In the genomic region with DNA sequence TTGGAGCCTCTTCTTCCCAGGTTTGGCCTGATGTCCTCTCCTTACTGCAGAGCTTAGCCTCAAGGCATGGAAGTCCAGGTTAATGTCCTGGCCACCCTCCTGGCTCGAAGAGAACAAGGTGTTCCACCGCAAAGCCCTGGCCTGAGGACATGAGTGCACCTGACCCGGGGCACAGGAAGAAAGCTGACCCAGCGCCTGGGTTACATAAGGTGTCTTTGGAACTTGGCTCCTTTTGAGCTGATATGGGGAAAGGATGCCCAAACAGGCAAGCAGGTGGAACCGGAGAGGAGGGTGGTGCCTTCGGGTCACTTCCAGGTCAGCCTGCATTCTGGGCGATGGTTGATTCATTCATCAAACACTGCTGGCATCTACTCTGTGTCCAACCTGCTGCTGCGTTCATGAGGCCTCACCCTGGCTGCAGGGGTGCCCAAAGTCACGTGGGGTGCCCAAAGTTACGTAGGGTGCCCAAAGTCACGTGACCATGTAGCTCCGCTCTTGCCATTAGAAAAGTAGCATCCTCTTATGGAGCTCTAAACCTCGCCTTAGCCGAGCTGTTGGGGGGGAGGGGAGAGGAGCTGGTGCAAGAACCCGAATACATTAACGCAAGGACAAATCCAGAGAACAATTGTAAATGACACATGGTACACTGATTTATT, we compare ENCODE assay signal across 18 mouse cellular contexts. TPM values are rescaled to one million over a fixed set of nuclear protein-coding genes. Genes with fewer than 3 reads are reported as not detected.
A peak's percentile ranks its signal among the peaks of the same experiment; 100 is the strongest.
DNase-seq lines count a peak whose midpoint lies in the region; ATAC-seq and TF ChIP-seq lines count a peak whose summit lies in the region.
"Had no signal": no experiment of that assay in that cellular context is flagged by ENCODE, and none has a peak within 500 bp of the region (broad histone marks: within the 10 kb centered on the region; RNA-seq: fewer than 3 reads in every experiment).

No protein-coding gene starts in this region.

- no peak for ATAC-seq in midbrain, postnatal 0 days (ENCODE audit: low FRiP score)
- ATAC-seq: forebrain, embryonic 13.5 days had no signal

- peaks cover 37% of the 10 kb centered on the region for H3K4me1 ChIP-seq in midbrain, embryonic 10.5 days
- H3K4me1 ChIP-seq in midbrain, postnatal 0 days (ENCODE audit: insufficient read depth, low read length): no peaks in the 10 kb centered on the region
- H3K4me1 ChIP-seq in cortical plate, adult 2 months (ENCODE audit: control insufficient read depth, insufficient read depth, low read length): peaks cover 11% of the 10 kb centered on the region
- peaks cover 10% of the 10 kb centered on the region for H3K4me1 ChIP-seq in small intestine, adult 2 months (ENCODE audit: control insufficient read depth, insufficient read depth, insufficient read length, low read length)
- H3K4me1 ChIP-seq: limb, embryonic 12.5 days had no signal

- H3K4me2 ChIP-seq in midbrain, postnatal 0 days (ENCODE audit: low read depth, low read length, poor library complexity, severe bottlenecking): no peak overlapping the region
- H3K4me2 ChIP-seq: forebrain, embryonic 13.5 days; heart, embryonic 13.5 days; limb, embryonic 12.5 days; liver, embryonic 13.5 days; lung, embryonic 15.5 days; neural tube, embryonic 12.5 days had no signal

- H3K4me3 ChIP-seq in midbrain, embryonic 10.5 days: no peak overlapping the region
- H3K4me3 ChIP-seq in midbrain, postnatal 0 days (ENCODE audit: low read depth, low read length): no peak overlapping the region
- no peak overlapping the region for H3K4me3 ChIP-seq in cortical plate, adult 2 months (ENCODE audit: insufficient read depth, low read length)
- no peak overlapping the region for H3K4me3 ChIP-seq in small intestine, adult 2 months (ENCODE audit: low read depth, low read length)
- H3K4me3 ChIP-seq: embryonic facial prominence, embryonic 10.5 days; forebrain, embryonic 13.5 days; heart, embryonic 13.5 days; limb, embryonic 12.5 days; liver, embryonic 13.5 days; lung, embryonic 15.5 days; neural tube, embryonic 12.5 days had no signal

- H3K9me3 ChIP-seq in midbrain, embryonic 10.5 days (replicated peaks): no peaks in the 10 kb centered on the region
- H3K9me3 ChIP-seq in midbrain, postnatal 0 days (ENCODE audit: low read length): no peaks in the 10 kb centered on the region
- H3K9me3 ChIP-seq: embryonic facial prominence, embryonic 10.5 days; forebrain, embryonic 13.5 days; heart, embryonic 13.5 days; limb, embryonic 12.5 days; liver, embryonic 13.5 days; lung, embryonic 15.5 days; neural tube, embryonic 12.5 days had no signal

- H3K27ac ChIP-seq in midbrain, embryonic 10.5 days (replicated peaks): peak overlapping the region; percentile 64; the same call in 1 of the 2 replicates
- H3K27ac ChIP-seq in midbrain, postnatal 0 days (ENCODE audit: low read depth, low read length): no peak overlapping the region
- H3K27ac ChIP-seq in cortical plate, adult 2 months (ENCODE audit: insufficient read depth, low read length): 0 out of 2 replicates have a peak overlapping the region, but pooled peaks have one; percentile 3
- peak overlapping the region; percentile 7; the same call in 1 of the 2 replicates for H3K27ac ChIP-seq in small intestine, adult 2 months (ENCODE audit: insufficient read depth, low read depth, low read length)
- H3K27ac ChIP-seq: embryonic facial prominence, embryonic 10.5 days; forebrain, embryonic 13.5 days; heart, embryonic 13.5 days; limb, embryonic 12.5 days; liver, embryonic 13.5 days; lung, embryonic 15.5 days; neural tube, embryonic 12.5 days had no signal

- DNase-seq in gastrocnemius, postnatal 25 days: peak; percentile 41
- no peak for DNase-seq in gastrocnemius, postnatal 4 days (ENCODE audit: low spot score in 2 of 2)
- no peak for DNase-seq in midbrain, embryonic 10.5 days (ENCODE audit: low spot score)
- DNase-seq in midbrain, postnatal 0 days (ENCODE audit: low spot score): no peak
- no peak for DNase-seq in adrenal gland, postnatal 36 days
- no peak for DNase-seq in layer of hippocampus, adult 9-10 months (ENCODE audit: low spot score)
- DNase-seq: cerebellum, postnatal 25 days; heart, postnatal 4 days; liver, embryonic 13.5 days; thymus, postnatal 4 days had no signal

- no peaks in the 10 kb centered on the region for H3K27me3 ChIP-seq in midbrain, embryonic 10.5 days (ENCODE audit: low read depth, poor library complexity, severe bottlenecking)
- H3K27me3 ChIP-seq in midbrain, postnatal 0 days (ENCODE audit: insufficient read depth, low read length): no peaks in the 10 kb centered on the region
- no peaks in the 10 kb centered on the region for H3K27me3 ChIP-seq in small intestine, adult 2 months (ENCODE audit: control insufficient read depth, insufficient read depth, low read length)
- H3K27me3 ChIP-seq: forebrain, embryonic 13.5 days; heart, embryonic 13.5 days; lung, embryonic 15.5 days; neural tube, embryonic 12.5 days had no signal

- H3K36me3 ChIP-seq in midbrain, embryonic 10.5 days: no peaks in the 10 kb centered on the region
- H3K36me3 ChIP-seq in midbrain, postnatal 0 days (ENCODE audit: insufficient read depth, low read length): 0 out of 2 replicates have a peak, but pooled peaks cover 2% of the 10 kb centered on the region
- H3K36me3 ChIP-seq in small intestine, adult 2 months (ENCODE audit: control insufficient read depth, insufficient read depth, low read length): no peaks in the 10 kb centered on the region
- H3K36me3 ChIP-seq: embryonic facial prominence, embryonic 10.5 days; heart, embryonic 13.5 days; limb, embryonic 12.5 days; liver, embryonic 13.5 days; lung, embryonic 15.5 days; neural tube, embryonic 12.5 days had no signal

- no peak overlapping the region for H3K9ac ChIP-seq in midbrain, postnatal 0 days (replicated peaks; ENCODE audit: low read length, poor library complexity, severe bottlenecking)
- H3K9ac ChIP-seq: forebrain, embryonic 13.5 days; heart, embryonic 13.5 days; limb, embryonic 12.5 days; liver, embryonic 13.5 days; lung, embryonic 15.5 days; neural tube, embryonic 12.5 days had no signal

- no peak for TF ChIP-seq POLR2A in cortical plate, adult 2 months (IDR thresholded peaks at IDR 0.05; ENCODE audit: extremely low read depth, insufficient read depth, low read length)
- TF ChIP-seq POLR2A in small intestine, adult 2 months (IDR thresholded peaks at IDR 0.05; ENCODE audit: low read depth, low read length): no peak

- no peak for TF ChIP-seq CTCF in midbrain, postnatal 0 days (IDR thresholded peaks at IDR 0.05)
- no peak for TF ChIP-seq CTCF in cortical plate, adult 2 months (IDR thresholded peaks at IDR 0.05; ENCODE audit: extremely low read depth, insufficient read depth, low read length)
- TF ChIP-seq CTCF in small intestine, adult 2 months (IDR thresholded peaks at IDR 0.05; ENCODE audit: extremely low read depth, insufficient read length, insufficient replicate concordance, low read depth, low read length): no peak

- WGBS in midbrain, embryonic 10.5 days: 78% methylated on average over 16 of the region's 16 CpGs
- 73% methylated on average over 16 of the region's 16 CpGs for WGBS in midbrain, postnatal 0 days
- WGBS in small intestine, adult 2 months: 63% methylated on average over 16 of the region's 16 CpGs

RNA-seq across cellular contexts. Expression of a gene that starts 47.0 kb away (rescaled TPM):
- 1 to 10 TPM; 1.2 to 2.3 TPM for total RNA-seq in gastrocnemius, postnatal 25 days (2021)
- total RNA-seq in gastrocnemius, postnatal 4 days (2021): 1 to 10 TPM; 9.3 to 9.8 TPM
- polyA plus RNA-seq in midbrain, embryonic 10.5 days (2016; fragmentation: Nextera tagmentation; extraction: Ambion mirVana): 54.4 and 55.8 TPM in 2 replicates
- total RNA-seq in midbrain, postnatal 0 days (2014; rRNA removed): 6.4 and 6.6 TPM in 2 replicates
- polyA plus RNA-seq in midbrain, postnatal 0 days (2015; fragmentation: Nextera tagmentation; extraction: Ambion mirVana): 3.8 TPM in 2 replicates
- 2.0 and 2.2 TPM in 2 replicates for polyA plus RNA-seq in cortical plate, adult 2 months (2012; rRNA removed)
- polyA plus RNA-seq in small intestine, adult 2 months (2012; rRNA removed): 14.0 and 21.3 TPM in 2 replicates
- 1 to 10 TPM; 1.6 to 1.9 TPM for total RNA-seq in adrenal gland, postnatal 36 days (2021)

RNA-seq across cellular contexts. Expression of a gene that starts 55.6 kb away (rescaled TPM):
- 1 to 10 TPM; 4.8 to 5.2 TPM for total RNA-seq in gastrocnemius, postnatal 25 days (2021)
- 1 to 10 TPM; 8.3 to 9.1 TPM for total RNA-seq in gastrocnemius, postnatal 4 days (2021)
- polyA plus RNA-seq in midbrain, embryonic 10.5 days (2016; fragmentation: Nextera tagmentation; extraction: Ambion mirVana): 3.6 and 3.7 TPM in 2 replicates
- 30.8 and 32.2 TPM in 2 replicates for total RNA-seq in midbrain, postnatal 0 days (2014; rRNA removed)
- 31.0 and 31.6 TPM in 2 replicates for polyA plus RNA-seq in midbrain, postnatal 0 days (2015; fragmentation: Nextera tagmentation; extraction: Ambion mirVana)
- 51.5 and 55.4 TPM in 2 replicates for polyA plus RNA-seq in cortical plate, adult 2 months (2012; rRNA removed)
- polyA plus RNA-seq in small intestine, adult 2 months (2012; rRNA removed): 3.6 and 3.9 TPM in 2 replicates
- total RNA-seq in adrenal gland, postnatal 36 days (2021): 10 to 100 TPM in 1 of 2 experiments, 1 to 10 TPM in 1; 8.8 to 14.1 TPM
